Mouse (Mus musculus): Measurements from ENCODE around the gene Phldb3.

Gene Phldb3

GRCm38 (mm10) chr7:24630116-24630880 is 19.7 kb downstream of the Phldb3 start:
- no peak for DNase-seq (ENCODE audit: low spot score)

- no peak for DNase-seq (ENCODE audit: low spot score)
These were observed 25.7 kb downstream of the Phldb3 start, which contains the start of gene Lypd3 for GRCm38 (mm10) chr7:24636264-24636663. Gene Lypd3, plus strand, starts transcription at chr7:24636550.

- no peak for DNase-seq (ENCODE audit: low spot score)
These were observed 26.5 kb downstream of the Phldb3 start for GRCm38 (mm10) chr7:24637046-24637445.

GRCm38 (mm10) chr7:24638026-24638856 is 27.7 kb downstream of the Phldb3 start:
- DNase-seq (ENCODE audit: low spot score) = peak; percentile 43

- DNase-seq (ENCODE audit: low spot score) = no peak
These were observed 29.9 kb downstream of the Phldb3 start for GRCm38 (mm10) chr7:24640450-24640849.

GRCm38 (mm10) chr7:24642491-24642890 is 31.9 kb downstream of the Phldb3 start:
- peak; percentile 77 for DNase-seq (ENCODE audit: low spot score)

GRCm38 (mm10) chr7:24644492-24644891 is 33.9 kb downstream of the Phldb3 start:
- DNase-seq (ENCODE audit: low spot score) = no peak

- no peak for DNase-seq (ENCODE audit: low spot score)
These were observed 34.4 kb downstream of the Phldb3 start for GRCm38 (mm10) chr7:24644996-24645395.

GRCm38 (mm10) chr7:24646486-24646885 is 35.9 kb downstream of the Phldb3 start:
- no peak for DNase-seq (ENCODE audit: low spot score)

GRCm38 (mm10) chr7:24653681-24654080 is 43.1 kb downstream of the Phldb3 start:
- DNase-seq (ENCODE audit: low spot score) = peak; percentile 81

GRCm38 (mm10) chr7:24659737-24660357 is 49.3 kb downstream of the Phldb3 start:
- no peak for DNase-seq (ENCODE audit: low spot score)

GRCm38 (mm10) chr7:24661118-24661904 is 50.7 kb downstream of the Phldb3 start:
- no peak for DNase-seq (ENCODE audit: low spot score)

GRCm38 (mm10) chr7:24662575-24662974 is 52.0 kb downstream of the Phldb3 start:
- peak; percentile 85 for DNase-seq (ENCODE audit: low spot score)

- no peak for DNase-seq (ENCODE audit: low spot score)
These were observed 53.7 kb downstream of the Phldb3 start for GRCm38 (mm10) chr7:24664301-24664700.

- DNase-seq (ENCODE audit: low spot score) = no peak
These were observed 54.4 kb downstream of the Phldb3 start for GRCm38 (mm10) chr7:24664959-24665358.

GRCm38 (mm10) chr7:24671944-24672439 is 61.4 kb downstream of the Phldb3 start:
- no peak for DNase-seq (ENCODE audit: low spot score)

- no peak for DNase-seq (ENCODE audit: low spot score)
These were observed 66.0 kb downstream of the Phldb3 start, which contains the start of gene Tex101 for GRCm38 (mm10) chr7:24676575-24676974. Gene Tex101, minus strand, starts transcription at chr7:24676675.
